Mouse (Mus musculus): ENCODE measurements around the gene Lrfn1.
A peak's percentile ranks its signal among the peaks of the same experiment; 100 is the strongest.

Gene Lrfn1

GRCm38 (mm10) chr7:28451531-28452360, at the start of gene Lrfn1:
Lrfn1 (plus strand) TSS chr7:28451980.
- TF ChIP-seq GATA4 (IDR thresholded peaks at IDR 0.05; ENCODE audit: insufficient replicate concordance, low read length): no peak

DNA sequence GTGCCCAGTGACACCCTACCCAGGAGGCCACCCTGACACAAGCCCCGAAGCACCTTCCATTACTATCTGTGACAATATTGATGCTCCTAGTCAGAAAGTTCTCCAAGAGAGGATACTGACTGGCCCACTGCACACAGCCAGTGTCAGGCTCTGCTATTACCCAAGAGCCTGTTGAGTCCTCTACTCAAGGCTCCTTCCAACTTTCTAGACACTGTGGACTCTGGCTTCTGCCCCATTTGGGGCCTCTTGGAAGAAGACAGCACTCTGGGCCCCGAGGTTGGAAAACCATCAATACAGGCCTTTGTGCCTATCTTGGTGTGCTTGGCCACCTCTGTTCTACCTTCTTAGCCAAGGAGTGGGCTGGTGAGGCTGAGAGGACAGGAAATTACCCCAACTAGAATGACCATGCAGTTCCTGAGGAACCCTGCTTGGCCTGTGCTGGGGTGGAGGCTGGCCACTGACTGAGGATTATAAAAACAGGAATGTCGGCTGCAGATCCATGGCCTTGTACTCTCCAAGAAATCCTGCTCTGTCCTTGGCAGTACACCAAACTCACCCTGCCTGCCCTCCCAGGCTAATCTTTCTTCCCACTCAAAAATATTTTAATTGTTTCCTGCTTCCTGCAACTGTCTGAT, 40.8 kb upstream of the Lrfn1 start:
- peak; percentile 88; the same call in 1 of the 2 replicates for TF ChIP-seq GATA4 (IDR thresholded peaks at IDR 0.05; ENCODE audit: insufficient replicate concordance, low read length)

DNA sequence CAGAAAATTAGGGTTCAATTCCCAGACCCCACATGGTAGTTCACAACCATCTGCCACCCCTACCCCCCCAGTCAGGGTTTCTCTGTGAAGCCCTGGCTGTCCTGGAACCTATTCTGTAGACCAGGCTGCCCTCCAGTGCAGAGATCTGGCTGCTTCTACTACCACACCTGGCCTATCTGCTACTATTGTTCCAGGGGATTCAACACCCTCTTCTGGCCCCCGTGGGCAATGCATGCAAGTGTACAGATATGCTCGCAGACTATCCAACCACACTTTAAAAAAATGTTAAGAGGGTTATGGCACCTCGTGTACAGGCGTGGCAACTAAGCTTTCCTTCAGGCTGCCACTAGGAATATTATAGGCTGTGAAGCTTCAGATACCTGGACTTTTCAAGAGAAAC, 39.0 kb upstream of the Lrfn1 start:
- no peak for TF ChIP-seq GATA4 (IDR thresholded peaks at IDR 0.05; ENCODE audit: insufficient replicate concordance, low read length)

GRCm38 (mm10) chr7:28417368-28417767, 34.4 kb upstream of the Lrfn1 start:
- TF ChIP-seq GATA4 (IDR thresholded peaks at IDR 0.05; ENCODE audit: insufficient replicate concordance, low read length): no peak

DNA sequence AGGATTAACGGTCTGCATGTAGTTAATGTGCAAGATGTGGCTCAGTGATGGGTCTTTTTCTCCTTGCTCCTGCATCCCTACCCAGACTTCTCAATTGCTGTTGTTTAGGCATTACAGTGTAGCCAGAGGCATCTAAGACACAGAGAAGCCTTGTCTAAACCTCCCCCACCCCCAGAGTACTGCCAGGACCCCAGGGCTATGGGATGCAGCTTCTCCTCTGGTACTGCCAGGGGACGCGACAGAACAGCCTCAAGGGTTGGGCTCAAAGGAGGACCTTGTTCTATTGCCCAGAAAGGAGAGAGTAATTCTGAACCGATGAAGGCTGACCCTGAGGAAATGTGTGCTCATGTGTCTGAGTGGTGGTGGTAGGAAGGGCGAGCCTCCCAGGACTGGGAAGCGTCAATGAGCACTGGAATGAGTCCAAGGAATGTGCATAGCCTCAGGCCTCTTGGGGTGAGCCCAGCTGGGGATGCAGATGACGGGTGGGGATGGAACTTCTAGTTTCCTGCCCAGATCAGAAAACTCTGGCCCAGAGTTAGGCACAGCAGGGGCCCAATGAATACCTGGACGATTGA, 33.6 kb upstream of the Lrfn1 start:
- TF ChIP-seq GATA4 (IDR thresholded peaks at IDR 0.05; ENCODE audit: insufficient replicate concordance, low read length): no peak

GRCm38 (mm10) chr7:28419416-28419815, 32.4 kb upstream of the Lrfn1 start:
- no peak for TF ChIP-seq GATA4 (IDR thresholded peaks at IDR 0.05; ENCODE audit: insufficient replicate concordance, low read length)

DNA sequence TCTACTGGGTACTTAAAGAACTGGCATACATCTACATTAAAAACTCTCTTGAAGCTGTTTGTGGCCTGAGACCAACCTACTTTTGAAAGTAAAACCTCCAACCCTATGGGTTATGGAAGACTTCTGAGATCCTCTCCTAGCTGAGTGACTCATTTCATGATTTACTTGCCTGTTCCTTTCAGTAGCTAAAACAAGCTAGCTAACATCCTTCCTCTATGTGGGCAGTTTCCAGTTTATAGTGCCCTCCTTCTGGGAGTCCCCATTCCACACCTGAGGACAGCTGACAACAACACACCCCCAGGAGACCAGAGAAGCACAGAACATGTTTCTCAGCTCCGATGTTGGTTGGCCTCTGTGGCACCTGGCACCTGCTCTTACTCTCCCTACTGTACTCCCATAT, 28.8 kb upstream of the Lrfn1 start:
- no peak for TF ChIP-seq GATA4 (IDR thresholded peaks at IDR 0.05; ENCODE audit: insufficient replicate concordance, low read length)

DNA sequence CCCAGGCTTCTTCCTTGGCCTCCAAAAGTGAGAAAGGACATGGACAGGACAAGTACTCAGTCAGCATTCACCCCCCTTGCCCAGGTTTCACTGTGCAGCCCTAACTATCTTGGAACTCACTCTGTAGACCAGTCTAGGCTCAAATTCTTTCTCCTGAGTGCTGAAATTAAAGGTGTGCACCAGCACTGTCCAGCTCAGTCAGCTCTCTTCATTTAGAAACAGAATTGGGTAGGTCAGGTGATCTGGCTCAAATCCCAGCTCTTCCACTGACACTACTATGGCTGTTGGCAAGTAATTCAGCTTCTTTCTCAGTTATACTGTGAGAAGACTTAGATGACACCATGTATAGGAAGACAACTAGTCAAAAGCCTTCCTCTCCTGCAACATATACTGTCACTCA, 24.0 kb upstream of the Lrfn1 start:
- no peak for TF ChIP-seq GATA4 (IDR thresholded peaks at IDR 0.05; ENCODE audit: insufficient replicate concordance, low read length)

DNA sequence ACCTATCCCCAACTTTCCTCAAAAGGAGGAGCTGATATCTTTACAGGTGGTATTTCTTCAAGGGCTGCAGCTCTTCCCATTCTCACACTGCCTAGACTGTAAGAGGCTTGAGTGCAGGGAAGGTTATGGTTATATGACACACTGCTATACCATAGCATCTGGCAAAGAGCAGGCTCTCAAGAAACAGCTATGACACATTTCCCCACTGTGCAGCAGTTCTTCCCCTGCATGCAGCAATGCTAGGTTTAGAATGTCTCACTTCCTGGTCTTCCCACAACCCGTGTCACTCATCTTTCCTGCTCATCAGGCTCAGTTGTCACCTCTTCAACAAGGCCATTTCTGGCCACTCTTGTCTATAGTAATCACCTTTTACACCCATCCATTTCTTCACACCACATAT, 21.3 kb upstream of the Lrfn1 start:
- TF ChIP-seq GATA4 (IDR thresholded peaks at IDR 0.05; ENCODE audit: insufficient replicate concordance, low read length): no peak

DNA sequence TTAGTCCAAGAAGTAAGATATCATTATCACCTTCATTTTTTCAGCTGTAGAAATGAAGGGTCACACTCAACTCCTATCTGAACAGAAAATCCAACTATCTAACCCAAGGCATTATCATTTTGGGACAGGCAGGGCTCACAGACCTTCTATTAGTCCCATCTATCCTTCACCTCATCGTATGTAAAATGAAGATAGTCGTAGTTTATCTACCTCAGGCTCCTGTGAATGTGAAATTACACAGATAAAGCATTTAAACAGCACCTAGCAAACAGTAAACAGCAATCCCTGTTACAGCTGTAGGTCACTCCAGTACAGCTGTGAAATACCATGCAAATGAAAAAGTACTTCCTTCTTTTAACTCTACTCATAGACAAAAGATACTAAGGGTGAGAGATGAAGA, 19.5 kb upstream of the Lrfn1 start:
- TF ChIP-seq GATA4 (IDR thresholded peaks at IDR 0.05; ENCODE audit: insufficient replicate concordance, low read length): no peak

DNA sequence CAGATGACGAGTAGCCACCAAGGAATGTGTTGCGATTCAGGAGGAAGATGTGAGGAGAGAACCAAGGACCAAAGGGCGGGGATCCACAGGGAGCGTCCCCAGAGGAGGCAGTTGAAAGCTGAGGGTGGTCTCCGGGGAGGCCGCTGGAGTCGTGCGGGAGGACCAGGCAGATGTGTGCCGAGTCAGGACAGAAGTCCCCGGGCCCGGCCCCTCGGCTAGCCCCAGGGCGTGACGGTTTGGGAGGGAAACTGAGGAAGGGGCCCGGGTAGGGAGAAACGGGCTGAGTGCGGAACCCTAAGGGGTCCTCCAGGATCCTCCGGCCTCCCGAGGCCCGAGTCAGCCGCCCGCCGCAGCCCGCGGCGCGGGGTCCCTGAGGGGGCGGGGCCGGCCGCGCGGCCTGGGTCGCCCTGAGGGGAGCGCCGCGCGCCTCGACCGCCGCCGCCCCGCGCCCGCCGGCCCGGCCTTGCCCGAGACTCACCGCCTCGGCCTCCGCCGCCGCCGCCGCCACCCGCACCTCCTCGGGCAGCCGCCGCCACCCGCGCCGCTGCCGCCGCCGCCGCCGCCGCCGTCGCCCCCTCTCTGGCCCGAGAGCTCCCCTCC, 16.0 kb upstream of the Lrfn1 start:
- no peak for TF ChIP-seq GATA4 (IDR thresholded peaks at IDR 0.05; ENCODE audit: insufficient replicate concordance, low read length)

GRCm38 (mm10) chr7:28436271-28436904, 15.4 kb upstream of the Lrfn1 start:
- no peak for TF ChIP-seq GATA4 (IDR thresholded peaks at IDR 0.05; ENCODE audit: insufficient replicate concordance, low read length)

DNA sequence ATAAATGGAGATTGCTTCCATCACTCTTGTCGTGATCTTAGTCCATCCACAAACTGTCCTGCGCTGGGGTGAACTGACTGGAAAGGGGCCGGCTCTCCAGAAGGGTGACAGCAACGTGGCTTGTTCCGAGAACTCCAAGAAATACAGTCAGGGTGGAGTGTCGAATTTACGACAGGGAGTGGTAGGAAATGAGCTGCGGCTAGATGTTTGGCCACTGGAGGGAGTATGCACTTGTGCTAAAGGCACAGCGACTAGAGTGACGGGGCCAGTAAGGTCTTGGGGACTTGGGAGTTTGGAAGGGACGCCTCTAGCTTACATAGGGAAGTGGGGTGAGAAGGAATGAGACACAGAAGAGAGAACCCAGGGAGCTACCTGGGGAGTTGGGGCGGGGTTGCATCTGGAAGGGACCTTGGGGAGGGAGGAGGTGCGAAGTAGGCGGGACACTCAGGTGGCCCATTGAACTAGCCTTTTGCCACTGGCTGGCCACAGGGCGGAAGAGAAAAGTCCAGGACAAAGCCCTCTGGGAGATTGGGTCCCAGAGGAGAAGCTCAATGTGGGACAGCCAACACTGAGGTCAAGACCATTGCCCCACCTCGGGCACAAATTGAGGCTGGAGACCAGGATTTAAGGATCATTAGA, 14.7 kb upstream of the Lrfn1 start, which contains the start of gene Gmfg:
Gene Gmfg (plus strand): TSS at position 516 of the 639 bp plus-strand sequence.
- no peak for TF ChIP-seq GATA4 (IDR thresholded peaks at IDR 0.05; ENCODE audit: insufficient replicate concordance, low read length)

DNA sequence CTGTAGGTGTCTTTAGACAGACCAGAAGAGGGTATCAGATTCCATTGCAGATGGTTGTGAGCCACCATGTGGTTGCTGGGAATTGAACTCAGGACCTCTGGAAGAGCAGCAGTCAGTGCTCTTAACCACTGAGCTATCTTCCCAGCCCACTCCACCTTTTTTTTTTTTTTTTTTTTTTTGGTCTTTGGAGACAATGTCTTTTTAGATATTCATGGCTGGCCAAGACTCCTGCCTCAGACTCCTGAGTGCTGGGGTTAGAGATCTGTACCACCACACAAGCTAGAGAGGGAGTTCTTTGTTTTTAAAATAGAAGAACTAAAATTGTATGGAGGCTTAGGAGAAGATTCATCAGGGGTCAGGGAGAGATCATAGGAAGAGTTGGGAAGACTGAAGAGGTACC, 13.8 kb upstream of the Lrfn1 start:
- no peak for TF ChIP-seq GATA4 (IDR thresholded peaks at IDR 0.05; ENCODE audit: insufficient replicate concordance, low read length)

- no peak for TF ChIP-seq GATA4 (IDR thresholded peaks at IDR 0.05; ENCODE audit: insufficient replicate concordance, low read length)
These were observed 13.0 kb upstream of the Lrfn1 start for GRCm38 (mm10) chr7:28438771-28439170.

Data from liver, adult (tissue).